Mouse (Mus musculus) kidney, adult 9 months (tissue): ENCODE data around the gene Hbq1b.
A peak's percentile ranks its signal among the peaks of the same experiment; 100 is the strongest.

Experiments
- DNase-seq: peaks from one replicate; pipeline ENCODE4 v3.0.0; 2022

The Hbq1b gene

DNA sequence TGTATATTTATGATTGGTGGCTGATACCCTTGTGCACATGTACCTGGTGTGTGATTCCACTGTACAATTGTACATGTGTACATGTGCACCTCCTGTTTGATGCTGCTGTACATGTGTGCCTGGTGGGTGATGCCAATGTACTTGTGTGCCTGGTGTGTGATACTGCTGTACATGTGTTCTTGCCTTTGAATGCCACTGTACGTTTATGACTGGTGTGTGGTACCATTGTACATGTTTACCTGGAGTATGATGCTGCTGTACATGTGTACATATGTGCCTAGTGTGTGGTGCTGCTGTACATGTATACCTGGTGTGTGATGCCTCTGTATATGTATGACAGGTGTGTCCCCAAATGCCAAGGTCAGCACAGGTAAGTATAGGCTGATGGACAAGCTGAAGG lies 14.7 kb downstream of the Hbq1b start:
- DNase-seq: no peak

DNA sequence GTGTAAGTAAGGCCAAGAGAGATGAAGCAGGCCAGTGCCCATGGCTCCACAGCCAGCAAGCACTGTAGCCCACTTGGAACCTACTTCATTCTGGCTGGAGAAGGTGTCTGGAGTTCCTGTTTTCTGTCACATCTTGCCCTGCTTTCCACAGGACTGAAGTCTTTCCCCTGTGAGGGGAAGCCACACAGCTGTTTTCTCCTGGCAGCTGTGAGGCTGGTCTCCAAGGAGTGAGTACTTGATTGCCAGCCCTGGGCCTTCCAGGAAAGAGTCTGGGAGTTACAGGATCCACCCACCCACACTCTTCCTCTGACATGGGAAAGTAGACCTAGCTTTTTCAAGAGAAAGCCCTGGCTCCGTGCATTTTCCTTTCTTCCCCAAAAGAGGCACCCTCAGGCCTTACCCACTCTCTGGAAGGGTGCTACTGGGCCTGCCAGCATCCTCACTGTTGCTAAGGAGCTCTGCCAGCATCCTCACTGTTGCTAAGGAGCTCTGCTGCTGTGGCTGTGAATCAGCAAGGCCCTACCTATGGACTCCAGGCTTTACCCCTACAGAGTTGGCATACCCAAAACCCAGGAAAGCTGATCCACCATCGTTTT lies 16.2 kb downstream of the Hbq1b start:
- no peak for DNase-seq

GRCm38 (mm10) chr11:32303455-32303854 lies 16.7 kb downstream of the Hbq1b start:
- DNase-seq: no peak

DNA sequence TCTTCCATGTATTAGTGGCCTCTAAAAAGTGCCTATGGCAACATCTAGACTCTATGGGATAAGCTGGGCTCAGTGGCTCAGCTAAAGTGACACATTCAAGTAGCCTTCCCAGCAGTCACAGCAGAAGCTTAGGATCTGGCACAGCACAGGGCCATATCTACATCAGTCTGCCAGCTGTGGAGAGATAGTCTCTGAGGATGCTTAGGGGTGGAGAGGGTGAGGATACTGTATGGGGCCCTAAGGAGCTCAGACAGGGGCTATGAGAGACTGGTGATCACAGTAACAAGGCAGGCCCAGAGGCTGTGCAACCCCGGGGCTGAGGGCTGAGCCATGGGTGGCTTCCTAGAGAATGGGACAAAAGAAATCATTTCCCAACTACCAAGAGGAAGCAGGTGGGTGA lies 20.2 kb downstream of the Hbq1b start:
- no peak for DNase-seq

- no peak for DNase-seq
Measured at GRCm38 (mm10) chr11:32309446-32309845, 22.7 kb downstream of the Hbq1b start.

- no peak for DNase-seq
Measured at GRCm38 (mm10) chr11:32309928-32310327, 23.2 kb downstream of the Hbq1b start.

DNA sequence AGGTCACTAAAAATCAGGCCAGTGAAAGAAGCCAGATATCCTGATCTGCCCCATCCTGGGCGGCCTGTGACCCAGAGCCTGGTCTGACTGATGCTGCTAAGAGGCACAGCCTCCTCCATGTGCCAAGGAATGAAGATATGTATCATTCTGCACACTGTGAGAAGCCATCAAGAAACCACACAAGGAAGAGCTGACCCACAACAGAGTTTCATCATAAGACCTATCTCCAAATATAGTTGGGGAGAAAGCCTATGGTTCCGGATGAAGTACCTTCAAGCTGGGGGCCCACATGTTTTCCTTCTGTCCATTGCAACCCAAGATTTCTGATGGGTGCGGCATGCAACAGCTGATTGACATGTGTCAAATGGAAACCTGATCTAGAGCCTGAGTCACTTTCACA lies 29.2 kb downstream of the Hbq1b start:
- DNase-seq: no peak

DNA sequence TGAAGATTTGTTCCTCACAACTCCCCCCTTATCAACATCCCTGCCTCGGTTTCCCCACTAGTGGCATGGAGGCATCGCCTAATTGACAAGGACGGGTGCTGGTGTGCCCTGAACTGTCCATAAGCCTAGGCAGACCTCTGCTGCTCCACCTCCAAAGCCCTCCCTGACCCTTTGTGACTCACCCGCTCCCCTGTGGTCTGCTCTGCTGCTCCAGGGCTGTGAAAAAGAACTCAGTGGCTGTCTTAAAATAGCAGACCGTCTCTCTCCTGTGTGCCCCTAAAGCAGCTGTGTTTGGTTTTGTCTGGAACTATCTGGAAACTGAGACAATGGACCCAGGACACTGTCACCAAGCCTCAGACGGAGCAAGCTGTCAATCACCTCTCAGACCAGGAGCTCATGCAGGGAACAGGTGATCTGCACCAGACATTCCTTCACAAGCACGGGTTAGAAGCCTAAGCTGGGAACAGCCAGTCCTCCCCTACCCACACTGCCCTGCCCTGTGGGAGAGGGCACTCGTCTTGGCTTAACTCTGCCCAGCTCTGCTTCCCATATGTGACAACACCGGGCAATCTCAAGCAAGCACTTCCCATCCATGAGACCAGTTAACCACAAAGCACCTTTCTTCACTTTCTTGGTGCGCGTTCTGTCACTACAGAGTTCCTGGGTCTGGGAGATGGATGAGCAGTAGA lies 33.9 kb downstream of the Hbq1b start:
- DNase-seq: no peak

DNA sequence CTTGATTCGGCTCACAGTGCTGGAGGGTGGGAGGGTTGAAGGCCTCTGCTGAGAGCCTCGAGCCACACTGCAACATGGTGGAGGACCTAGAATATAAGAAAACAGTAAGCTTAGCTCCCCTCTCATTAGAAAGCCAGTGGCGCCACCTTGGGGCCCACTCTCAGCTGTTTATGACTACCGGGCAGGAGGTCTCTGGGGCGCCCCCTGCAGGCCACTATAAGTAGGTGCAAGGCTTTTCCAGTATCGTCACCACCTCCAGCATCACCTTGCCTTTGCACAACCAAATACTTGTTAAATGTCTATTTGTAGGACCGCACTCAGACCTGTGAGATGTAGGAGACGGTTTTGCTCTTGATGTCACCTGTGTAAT lies 34.4 kb downstream of the Hbq1b start:
- DNase-seq: peak; percentile 62

DNA sequence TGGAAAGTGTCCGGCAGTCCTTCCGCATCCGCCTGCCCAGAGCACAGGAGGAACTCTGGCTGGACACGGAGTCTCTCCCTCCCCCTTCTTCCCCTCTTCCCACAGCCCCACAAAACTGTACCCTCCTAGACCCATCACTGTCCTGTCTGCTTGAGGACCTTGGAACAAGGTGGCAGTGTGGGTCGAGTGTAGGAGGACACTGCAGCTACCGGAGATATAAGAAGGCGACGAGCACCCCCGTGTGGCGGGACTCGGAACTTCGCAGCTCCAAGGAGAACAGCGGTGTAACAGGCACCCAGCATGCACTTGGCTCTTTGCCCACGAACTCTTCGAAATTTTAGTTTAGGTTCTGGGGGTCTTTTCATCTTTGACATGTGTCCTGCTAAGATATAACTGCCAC lies 37.8 kb downstream of the Hbq1b start:
- DNase-seq: peak; percentile 90

GRCm38 (mm10) chr11:32331075-32331474 lies 44.3 kb downstream of the Hbq1b start:
- DNase-seq: peak; percentile 50

GRCm38 (mm10) chr11:32331861-32332260 lies 45.1 kb downstream of the Hbq1b start:
- no peak for DNase-seq

- DNase-seq: no peak
Measured at GRCm38 (mm10) chr11:32333235-32333634, 46.5 kb downstream of the Hbq1b start.

DNA sequence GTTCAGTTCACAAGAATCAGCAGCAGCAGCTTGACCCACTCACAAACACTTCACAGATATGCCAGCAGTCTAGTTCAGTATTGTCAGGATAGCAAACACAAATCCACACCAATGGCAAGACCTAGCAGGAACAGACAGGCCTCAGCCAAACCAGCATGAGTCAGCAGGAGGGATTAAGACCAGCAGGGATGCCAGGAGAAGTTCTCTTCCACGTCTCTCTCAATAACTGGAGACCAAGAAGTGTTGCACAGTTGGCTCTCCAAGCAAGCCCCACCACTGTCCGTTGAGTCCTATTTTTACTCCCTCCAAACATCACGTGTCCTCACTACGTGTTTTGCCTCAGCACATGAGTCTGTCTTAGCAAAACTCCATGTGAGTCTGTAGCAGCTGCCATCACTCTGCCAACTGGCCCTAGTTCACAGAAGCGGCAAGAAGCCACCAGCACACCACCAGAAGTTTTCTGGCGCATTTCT lies 49.7 kb downstream of the Hbq1b start:
- no peak for DNase-seq
